Mouse (Mus musculus) liver, embryonic 15.5 days (tissue): ENCODE data around the gene Limch1. TPM values are rescaled to one million over a fixed set of nuclear protein-coding genes. Genes with fewer than 3 reads are reported as not detected.

Source experiments
- ATAC-seq: fragments of 200-750 bp; cut with Nextera tagmentation; 2 replicates; pipeline ENCODE4 v1.8.0; 2017; ENCODE audit warnings: moderate number of reproducible peaks, mild to moderate bottlenecking, moderate library complexity; ENCODE audit not compliant: insufficient read depth
- H3K27ac ChIP-seq: fragments of 300-500 bp; sonication (generic); replicated peaks from 2 replicates; pipeline ENCODE4 v1.5.1; 2015; ENCODE audit warnings: mild to moderate bottlenecking, inconsistent platforms
- H3K27me3 ChIP-seq: fragments of 300-500 bp; sonication (generic); 2 replicates; pipeline ENCODE4 v1.6.1; 2015; ENCODE audit warnings: mild to moderate bottlenecking, inconsistent platforms
- H3K36me3 ChIP-seq: fragments of 300-500 bp; sonication (generic); replicated peaks from 2 replicates; pipeline ENCODE4 v1.6.1; 2015; ENCODE audit warnings: moderate library complexity, mild to moderate bottlenecking, inconsistent platforms
- H3K4me1 ChIP-seq: fragments of 300-500 bp; sonication (generic); replicated peaks from 2 replicates; pipeline ENCODE4 v1.6.1; 2015; ENCODE audit warnings: inconsistent platforms
- H3K4me2 ChIP-seq: fragments of 300-500 bp; sonication (generic); 2 replicates; pipeline ENCODE4 v1.6.1; 2015; ENCODE audit warnings: moderate library complexity, mild to moderate bottlenecking, inconsistent platforms
- H3K4me3 ChIP-seq: fragments of 300-500 bp; sonication (generic); replicated peaks from 2 replicates; pipeline ENCODE4 v1.5.1; 2015; ENCODE audit warnings: mild to moderate bottlenecking, inconsistent platforms
- H3K9ac ChIP-seq: fragments of 300-500 bp; sonication (generic); 2 replicates; pipeline ENCODE4 v1.6.1; 2015; ENCODE audit warnings: moderate library complexity, mild to moderate bottlenecking, inconsistent platforms
- H3K9me3 ChIP-seq: fragments of 300-500 bp; sonication (generic); replicated peaks from 2 replicates; pipeline ENCODE4 v1.6.1; 2016; ENCODE audit warnings: inconsistent platforms
- WGBS: fragments of 180-500 bp; shearing (Covaris S2); methylation state at CpG from one replicate; pipeline ENCODE4 v1.1.7; 2015; ENCODE audit warnings: mixed read lengths; ENCODE audit not compliant: insufficient replicate concordance; 5-methylcytosine and 5-hydroxymethylcytosine counted together
- polyA plus RNA-seq: library from polyadenylated mRNA; unstranded; fragments of >200 nt; fragmentation: Nextera tagmentation; extraction: Ambion mirVana; gene quantifications from 2 replicates; pipeline ENCODE4 v1.2.1, GENCODE M21; 2015

Limch1 gene
- polyA plus RNA-seq, 1 experiment from 2014 or later = 1.8 TPM

- WGBS = 22% methylated on average over 1 of the region's 1 CpGs
- no peak for ATAC-seq
Observed at GRCm38 (mm10) chr5:66785995-66786620, 40.5 kb downstream of the Limch1 start.

GRCm38 (mm10) chr5:66786621-66787061 lies 41.0 kb downstream of the Limch1 start:
- no peak for ATAC-seq
- no peaks in the 10 kb centered on the region for H3K36me3 ChIP-seq
- no peak overlapping the region for H3K27ac ChIP-seq
- no peaks in the 10 kb centered on the region for H3K4me1 ChIP-seq
- no peak overlapping the region for H3K9ac ChIP-seq
- WGBS = 17% methylated on average over 8 of the region's 8 CpGs
- H3K9me3 ChIP-seq = no peaks in the 10 kb centered on the region
- no peaks in the 10 kb centered on the region for H3K27me3 ChIP-seq
- no peak overlapping the region for H3K4me3 ChIP-seq
- H3K4me2 ChIP-seq = no peak overlapping the region

More at GRCm38 (mm10) chr5:66785995-66786620, 40.5 kb downstream of the Limch1 start:
- Histone ChIP-seq H3K36me3 (no peaks in the 10 kb centered on the region), H3K27ac (no peak overlapping the region), H3K27me3 (no peaks in the 10 kb centered on the region), H3K9ac (no peak overlapping the region), H3K4me2 (no peak overlapping the region), H3K4me1 (no peaks in the 10 kb centered on the region), H3K4me3 (no peak overlapping the region), H3K9me3 (no peaks in the 10 kb centered on the region)

- Histone ChIP-seq H3K27ac (no peak overlapping the region), H3K9me3 (no peaks in the 10 kb centered on the region), H3K4me2 (no peak overlapping the region), H3K27me3 (no peaks in the 10 kb centered on the region), H3K4me3 (no peak overlapping the region), H3K9ac (no peak overlapping the region), H3K4me1 (no peaks in the 10 kb centered on the region), H3K36me3 (no peaks in the 10 kb centered on the region)
- ATAC-seq = no peak
- WGBS = 50% methylated on average over 3 of the region's 3 CpGs
Observed at GRCm38 (mm10) chr5:66789041-66789440, 43.4 kb downstream of the Limch1 start.

- Histone ChIP-seq H3K4me1 (no peaks in the 10 kb centered on the region), H3K4me2 (no peak overlapping the region), H3K9ac (no peak overlapping the region), H3K4me3 (no peak overlapping the region), H3K27ac (no peak overlapping the region), H3K9me3 (no peaks in the 10 kb centered on the region), H3K27me3 (no peaks in the 10 kb centered on the region), H3K36me3 (no peaks in the 10 kb centered on the region)
- 56% methylated on average over 6 of the region's 6 CpGs for WGBS
- no peak for ATAC-seq
Observed at GRCm38 (mm10) chr5:66791161-66791560, 45.5 kb downstream of the Limch1 start.

GRCm38 (mm10) chr5:66793251-66793650 lies 47.6 kb downstream of the Limch1 start:
- no peak overlapping the region for H3K4me3 ChIP-seq
- H3K9ac ChIP-seq = no peak overlapping the region
- WGBS = 58% methylated on average over 3 of the region's 3 CpGs
- no peaks in the 10 kb centered on the region for H3K4me1 ChIP-seq
- no peak for ATAC-seq
- no peaks in the 10 kb centered on the region for H3K9me3 ChIP-seq
- no peak overlapping the region for H3K4me2 ChIP-seq
- H3K27me3 ChIP-seq = no peaks in the 10 kb centered on the region
- no peaks in the 10 kb centered on the region for H3K36me3 ChIP-seq
- H3K27ac ChIP-seq = no peak overlapping the region

GRCm38 (mm10) chr5:66797326-66797725 lies 51.7 kb downstream of the Limch1 start:
- Histone ChIP-seq H3K4me2 (no peak overlapping the region), H3K36me3 (no peaks in the 10 kb centered on the region), H3K9ac (no peak overlapping the region), H3K4me3 (no peak overlapping the region), H3K27me3 (no peaks in the 10 kb centered on the region; the same call in 1 of the 2 replicates), H3K9me3 (no peaks in the 10 kb centered on the region), H3K27ac (no peak overlapping the region), H3K4me1 (no peaks in the 10 kb centered on the region)
- WGBS = 23% methylated on average over 6 of the region's 6 CpGs
- ATAC-seq = no peak

- no peak overlapping the region for H3K4me2 ChIP-seq
- 43% methylated on average over 3 of the region's 3 CpGs for WGBS
- no peak overlapping the region for H3K27ac ChIP-seq
- no peaks in the 10 kb centered on the region for H3K36me3 ChIP-seq
- no peak for ATAC-seq
- H3K27me3 ChIP-seq = no peaks in the 10 kb centered on the region; the same call in 1 of the 2 replicates
- H3K4me1 ChIP-seq = no peaks in the 10 kb centered on the region
- no peaks in the 10 kb centered on the region for H3K9me3 ChIP-seq
- H3K4me3 ChIP-seq = no peak overlapping the region
- no peak overlapping the region for H3K9ac ChIP-seq
Observed at GRCm38 (mm10) chr5:66798135-66798534, 52.5 kb downstream of the Limch1 start.

GRCm38 (mm10) chr5:66798591-66799003 lies 53.0 kb downstream of the Limch1 start:
- WGBS = 25% methylated on average over 8 of the region's 8 CpGs
- Histone ChIP-seq H3K4me1 (no peaks in the 10 kb centered on the region), H3K27me3 (no peaks in the 10 kb centered on the region; the same call in 1 of the 2 replicates), H3K4me3 (no peak overlapping the region), H3K4me2 (no peak overlapping the region), H3K9me3 (no peaks in the 10 kb centered on the region), H3K9ac (no peak overlapping the region), H3K27ac (no peak overlapping the region), H3K36me3 (no peaks in the 10 kb centered on the region)
- ATAC-seq = no peak

- no peak for ATAC-seq
- WGBS = 5% methylated on average over 9 of the region's 9 CpGs
- H3K4me3 ChIP-seq = no peak overlapping the region
- H3K9me3 ChIP-seq = no peaks in the 10 kb centered on the region
- no peak overlapping the region; the same call in 1 of the 2 replicates for H3K4me2 ChIP-seq
- no peak overlapping the region for H3K9ac ChIP-seq
- H3K36me3 ChIP-seq = no peaks in the 10 kb centered on the region
- no peaks in the 10 kb centered on the region; the same call in 1 of the 2 replicates for H3K27me3 ChIP-seq
- H3K4me1 ChIP-seq = no peaks in the 10 kb centered on the region
- H3K27ac ChIP-seq = no peak overlapping the region
Observed at GRCm38 (mm10) chr5:66800243-66800642, 54.6 kb downstream of the Limch1 start.

- H3K9me3 ChIP-seq = no peaks in the 10 kb centered on the region
- H3K27ac ChIP-seq = no peak overlapping the region
- no peaks in the 10 kb centered on the region; the same call in 1 of the 2 replicates for H3K27me3 ChIP-seq
- H3K4me2 ChIP-seq = no peak overlapping the region
- 63% methylated on average over 6 of the region's 6 CpGs for WGBS
- no peaks in the 10 kb centered on the region for H3K36me3 ChIP-seq
- H3K4me1 ChIP-seq = no peaks in the 10 kb centered on the region
- no peak overlapping the region for H3K4me3 ChIP-seq
- H3K9ac ChIP-seq = no peak overlapping the region
- ATAC-seq = no peak
Observed at GRCm38 (mm10) chr5:66800977-66801376, 55.4 kb downstream of the Limch1 start.

- Histone ChIP-seq H3K4me1 (no peaks in the 10 kb centered on the region), H3K4me2 (no peak overlapping the region), H3K27me3 (no peaks in the 10 kb centered on the region; the same call in 1 of the 2 replicates), H3K9me3 (no peaks in the 10 kb centered on the region), H3K27ac (no peak overlapping the region), H3K9ac (no peak overlapping the region), H3K4me3 (no peak overlapping the region), H3K36me3 (no peaks in the 10 kb centered on the region)
- ATAC-seq = no peak
- 28% methylated on average over 10 of the region's 10 CpGs for WGBS
Observed at GRCm38 (mm10) chr5:66802196-66802595, 56.6 kb downstream of the Limch1 start.

- Histone ChIP-seq H3K27me3 (no peaks in the 10 kb centered on the region), H3K36me3 (no peaks in the 10 kb centered on the region), H3K4me1 (no peaks in the 10 kb centered on the region), H3K27ac (no peak overlapping the region), H3K9ac (no peak overlapping the region), H3K4me2 (no peak overlapping the region), H3K4me3 (no peak overlapping the region), H3K9me3 (no peaks in the 10 kb centered on the region)
- ATAC-seq = no peak
- 70% methylated on average over 7 of the region's 7 CpGs for WGBS
Observed at GRCm38 (mm10) chr5:66806335-66806734, 60.7 kb downstream of the Limch1 start.
